Mouse (Mus musculus) brain, embryonic 18.5 days (tissue): ENCODE measurements around the gene 4930558K02Rik.

Source experiments
- DNase-seq: peaks from one replicate; pipeline ENCODE4 v3.0.0-alpha.2; 2012; ENCODE audit warnings: low read depth, low spot score

4930558K02Rik gene

DNA sequence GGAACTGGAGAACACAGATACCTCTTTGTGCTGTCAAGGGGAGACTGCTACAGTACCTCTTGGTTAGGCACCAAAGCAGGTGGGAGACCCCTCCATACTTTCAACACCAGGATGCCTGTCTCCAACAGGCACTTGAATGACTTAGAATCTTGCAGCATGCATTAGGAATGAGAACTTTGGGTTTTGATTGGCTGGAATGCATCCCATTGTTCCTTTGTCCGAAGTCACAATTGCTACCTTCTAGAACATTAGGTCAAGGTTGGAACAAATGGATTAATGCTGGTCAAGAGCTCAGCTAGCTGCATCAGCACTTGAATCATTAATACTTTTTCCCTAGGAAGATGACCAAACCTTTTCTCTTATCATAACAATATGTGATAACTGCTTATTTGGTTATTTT is at the start of gene 4930558K02Rik:
Gene 4930558K02Rik, minus strand, starts transcription at position 101 of the 400 bp plus-strand sequence.
- no peak for DNase-seq

DNA sequence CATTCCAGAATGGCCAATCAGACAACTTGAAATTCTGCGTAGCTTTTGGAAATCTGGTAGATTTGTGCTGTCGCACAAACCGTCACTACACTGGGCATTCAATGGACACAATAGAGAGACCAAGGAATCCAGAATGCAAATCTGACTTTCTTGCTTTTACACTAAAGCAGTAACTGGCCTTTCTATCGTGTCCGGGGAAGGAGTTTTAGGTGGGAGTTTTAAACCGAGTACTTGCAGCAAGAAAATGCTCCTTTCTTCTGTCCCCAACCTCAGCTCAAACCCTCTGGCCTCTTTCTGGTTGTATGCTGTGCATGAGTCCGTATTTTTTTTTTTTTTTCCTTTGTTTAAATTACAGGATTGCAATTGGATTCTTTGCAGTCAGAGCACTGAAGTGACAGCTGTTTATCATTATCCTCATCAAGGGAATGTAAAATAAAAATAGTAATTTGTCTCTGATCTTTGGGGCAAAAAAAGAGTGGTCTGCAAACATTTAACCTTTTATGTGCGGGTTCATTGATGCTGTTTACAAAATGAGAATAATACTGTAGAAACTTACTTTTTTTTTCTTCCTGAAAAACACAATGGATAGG is 44.3 kb upstream of the 4930558K02Rik start:
- no peak for DNase-seq

GRCm38 (mm10) chr1:162020766-162021165 is 41.3 kb upstream of the 4930558K02Rik start:
- no peak for DNase-seq

DNA sequence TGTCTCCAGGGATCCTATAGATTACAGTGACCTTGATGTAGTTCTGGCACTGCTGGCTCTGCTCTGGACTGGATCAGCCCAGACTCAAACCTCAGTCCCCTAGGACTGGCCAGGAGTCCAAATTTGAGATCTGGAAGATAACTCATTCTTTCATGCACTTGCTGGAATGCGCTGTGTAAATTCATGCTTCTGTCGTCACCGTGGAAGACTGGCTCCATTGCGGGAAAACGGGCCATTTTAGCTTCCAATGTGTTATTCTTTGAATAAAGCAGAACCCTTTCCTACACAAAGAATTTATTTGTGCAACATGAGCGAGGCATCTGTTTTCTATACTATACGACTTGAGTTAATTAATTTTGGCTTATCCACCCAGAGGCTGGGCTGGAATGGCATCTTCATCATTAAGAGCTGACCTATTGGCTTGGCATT is 40.9 kb upstream of the 4930558K02Rik start:
- no peak for DNase-seq

- no peak for DNase-seq
These were observed 39.2 kb upstream of the 4930558K02Rik start for GRCm38 (mm10) chr1:162018601-162018977.

DNA sequence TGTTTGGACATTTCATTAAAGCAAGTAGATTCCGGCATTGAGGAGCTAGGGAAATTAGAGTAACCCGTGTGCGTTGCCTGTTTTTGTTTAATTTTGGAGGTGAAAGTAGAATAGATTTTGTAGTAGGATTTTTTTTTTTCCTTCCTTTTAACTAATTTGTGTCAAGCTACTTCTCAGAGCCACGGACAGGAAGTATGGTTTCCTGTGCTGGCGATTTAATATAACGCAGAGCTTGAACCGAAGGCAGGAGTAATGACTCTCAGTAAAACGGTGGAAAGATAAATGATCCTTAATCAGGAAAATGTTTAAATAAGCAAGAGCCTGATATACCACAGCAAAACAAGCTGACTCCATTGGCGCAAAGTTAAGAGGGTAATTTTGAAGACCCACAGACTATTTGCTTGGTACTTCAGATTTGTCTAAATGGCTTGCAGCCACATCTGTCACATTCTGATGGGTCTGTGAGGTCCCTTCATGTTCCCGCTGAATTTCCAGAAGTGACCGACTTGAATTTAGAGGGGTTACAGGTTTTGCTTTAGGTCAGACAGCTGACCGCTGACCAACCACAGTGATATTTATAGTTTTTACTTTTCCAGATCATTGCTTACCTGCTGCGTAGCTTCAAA is 38.7 kb upstream of the 4930558K02Rik start:
- no peak for DNase-seq

- DNase-seq, result no peak
These were observed 37.5 kb upstream of the 4930558K02Rik start for GRCm38 (mm10) chr1:162016982-162017381.

GRCm38 (mm10) chr1:162015247-162015862 is 35.9 kb upstream of the 4930558K02Rik start:
- no peak for DNase-seq

- no peak for DNase-seq
These were observed 34.1 kb upstream of the 4930558K02Rik start for GRCm38 (mm10) chr1:162013561-162013960.

DNA sequence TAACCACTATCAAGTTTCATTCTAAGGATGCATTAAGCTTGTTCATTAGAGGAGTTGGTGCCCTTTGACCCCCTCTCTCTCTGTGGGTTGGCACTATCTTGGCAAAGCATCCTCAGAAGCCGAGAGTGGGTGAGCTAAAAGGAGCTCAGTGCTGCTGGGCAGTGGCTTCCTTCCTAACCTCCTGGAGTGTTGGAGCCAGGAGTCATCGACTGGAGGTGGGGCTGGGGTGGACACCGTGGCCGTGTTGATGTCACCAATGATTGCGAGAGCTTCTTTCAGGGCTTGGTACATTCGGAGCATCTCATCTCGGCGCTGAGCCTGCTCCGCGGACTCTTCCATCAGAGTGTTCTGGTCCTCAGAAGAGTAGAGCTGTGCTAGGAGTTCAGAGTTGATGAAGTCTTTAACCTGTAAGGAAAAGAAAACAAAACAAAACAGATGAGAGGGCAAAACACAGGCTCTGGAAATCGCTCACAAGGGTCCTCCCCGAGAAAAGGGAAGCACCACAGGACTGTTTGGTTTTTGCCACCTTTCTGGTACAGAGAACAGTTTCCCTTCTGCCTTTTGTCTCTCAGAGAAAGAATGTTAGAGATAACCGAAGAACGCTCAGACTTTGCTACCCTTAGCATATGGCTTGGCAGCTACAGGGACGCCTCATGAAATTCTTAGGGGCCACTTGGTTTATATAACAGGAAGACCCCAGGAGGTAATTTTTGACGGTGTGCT is 32.2 kb upstream of the 4930558K02Rik start:
- no peak for DNase-seq

- DNase-seq, result no peak
These were observed 29.6 kb upstream of the 4930558K02Rik start for GRCm38 (mm10) chr1:162009086-162009485.

GRCm38 (mm10) chr1:162008631-162009067 is 29.2 kb upstream of the 4930558K02Rik start:
- DNase-seq, result no peak

DNA sequence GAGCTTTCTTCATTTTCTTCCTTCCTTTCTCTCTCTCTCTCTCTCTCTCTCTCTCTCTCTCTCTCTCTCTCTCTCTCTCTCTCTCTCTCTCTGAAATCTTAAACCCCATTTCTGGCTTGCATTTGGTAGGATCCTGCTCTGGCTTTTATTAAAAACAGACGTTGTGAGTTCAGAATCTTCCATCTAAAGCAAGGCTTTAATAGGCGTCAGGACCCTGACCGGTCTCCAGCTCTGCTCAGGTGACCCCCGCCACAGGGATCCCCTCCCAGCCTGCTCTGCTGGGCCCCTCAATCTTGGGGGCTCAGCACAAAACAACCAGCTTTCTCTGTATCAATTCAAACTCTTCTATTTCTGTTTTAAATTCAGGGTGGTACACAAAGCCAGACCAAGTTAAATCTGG is 28.8 kb upstream of the 4930558K02Rik start:
- no peak for DNase-seq

DNA sequence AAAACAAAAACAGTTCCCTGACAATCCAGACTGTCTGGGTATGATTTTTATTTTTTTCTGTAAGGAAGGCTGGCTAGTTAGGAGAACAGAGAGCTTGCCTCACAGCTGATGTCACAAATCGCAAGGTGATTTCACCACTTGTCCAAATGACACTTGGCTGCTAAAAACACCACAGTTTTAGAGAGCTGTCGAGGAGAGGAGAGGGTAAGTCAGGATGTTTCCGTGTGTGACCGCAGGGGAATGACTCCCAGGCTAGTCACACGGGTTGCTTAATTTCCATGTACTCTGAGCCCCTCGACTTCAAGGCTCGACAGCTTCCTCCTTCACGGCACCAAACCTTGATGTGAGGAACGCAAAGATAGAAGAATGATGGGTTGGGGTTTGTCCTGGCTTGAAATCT is 26.7 kb upstream of the 4930558K02Rik start:
- DNase-seq, result no peak

- DNase-seq, result no peak
These were observed 25.7 kb upstream of the 4930558K02Rik start for GRCm38 (mm10) chr1:162004821-162005770.

GRCm38 (mm10) chr1:162004518-162004780 is 25.0 kb upstream of the 4930558K02Rik start:
- DNase-seq, result no peak

- no peak for DNase-seq
These were observed 24.5 kb upstream of the 4930558K02Rik start for GRCm38 (mm10) chr1:162003729-162004517.

- DNase-seq, result no peak
These were observed 21.9 kb upstream of the 4930558K02Rik start for GRCm38 (mm10) chr1:162001328-162001727.

DNA sequence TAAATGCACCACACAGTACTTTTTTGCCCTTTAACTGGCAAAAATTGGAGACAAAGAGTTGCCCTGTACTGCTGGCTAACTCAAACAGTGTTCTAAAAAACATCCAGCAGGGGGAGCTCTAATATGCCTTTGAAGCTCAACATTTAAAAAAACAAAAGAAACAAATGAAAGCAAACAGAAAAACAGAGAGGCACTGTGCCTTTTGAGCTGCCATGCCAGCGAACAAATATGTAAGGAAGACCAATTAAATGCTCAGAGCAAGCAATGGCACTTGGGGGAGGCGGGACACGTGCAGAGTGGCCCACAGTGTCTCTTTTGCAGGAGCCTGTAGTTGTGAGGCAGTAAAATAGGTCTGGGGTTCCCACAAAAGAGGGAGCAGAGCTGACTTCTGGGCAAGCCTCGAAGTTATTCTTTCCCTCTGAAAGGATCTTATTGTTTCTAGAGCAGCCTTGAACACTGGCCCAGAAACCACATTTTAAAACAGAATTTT is 20.5 kb upstream of the 4930558K02Rik start:
- peak; percentile 69 for DNase-seq

DNA sequence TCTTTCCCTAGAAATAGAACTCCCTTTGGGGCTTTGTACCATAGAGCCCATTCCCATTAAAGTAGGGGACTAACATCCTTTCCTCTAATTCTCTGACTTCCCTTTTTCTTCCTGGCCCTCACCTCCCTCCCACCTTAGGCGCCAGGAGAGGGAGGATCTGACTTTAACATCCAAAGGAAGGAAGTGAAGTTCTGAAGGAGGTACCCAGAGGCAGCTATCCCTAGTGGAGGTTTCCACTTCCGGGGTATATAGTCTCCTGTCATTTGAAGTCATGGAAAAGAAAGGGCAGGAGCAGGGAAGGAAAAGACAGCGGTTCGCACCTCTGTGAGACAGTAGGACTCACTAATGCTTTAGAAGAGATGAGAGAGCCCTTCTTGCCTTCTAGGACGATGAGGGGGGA is 19.9 kb upstream of the 4930558K02Rik start:
- no peak for DNase-seq

GRCm38 (mm10) chr1:161998781-161999180 is 19.3 kb upstream of the 4930558K02Rik start:
- DNase-seq, result no peak
